Mouse (Mus musculus) NIH3T3 (cell line): ENCODE data around the gene Frem2.

Experiments
- DNase-seq: peaks from one replicate; pipeline ENCODE4 v3.0.0-alpha.2; 2012; ENCODE audit warnings: low read depth

Frem2 gene

GRCm38 (mm10) chr3:53555031-53555952 lies 101.9 kb downstream of the Frem2 start:
- DNase-seq: no peak

- DNase-seq: no peak
Observed at GRCm38 (mm10) chr3:53552691-53553090, 104.5 kb downstream of the Frem2 start.

GRCm38 (mm10) chr3:53532091-53532490 lies 125.1 kb downstream of the Frem2 start:
- no peak for DNase-seq

GRCm38 (mm10) chr3:53530305-53530704 lies 126.8 kb downstream of the Frem2 start:
- no peak for DNase-seq

- DNase-seq: peak; percentile 38
Observed at GRCm38 (mm10) chr3:53525737-53526136, 131.4 kb downstream of the Frem2 start.

- DNase-seq: no peak
Observed at GRCm38 (mm10) chr3:53522794-53523193, 134.4 kb downstream of the Frem2 start.

GRCm38 (mm10) chr3:53514221-53515065 lies 142.7 kb downstream of the Frem2 start:
- no peak for DNase-seq

- DNase-seq: no peak
Observed at GRCm38 (mm10) chr3:53513096-53513495, 144.1 kb downstream of the Frem2 start.

GRCm38 (mm10) chr3:53502428-53502827 lies 154.7 kb downstream of the Frem2 start:
- DNase-seq: peak; percentile 48

- no peak for DNase-seq
Observed at GRCm38 (mm10) chr3:53498351-53498905, 158.7 kb downstream of the Frem2 start.

- no peak for DNase-seq
Observed at GRCm38 (mm10) chr3:53488353-53488752, 168.8 kb downstream of the Frem2 start, which contains the start of gene Stoml3. Gene Stoml3, plus strand, starts transcription at chr3:53488653.

GRCm38 (mm10) chr3:53486996-53487576 lies 170.1 kb downstream of the Frem2 start:
- no peak for DNase-seq

GRCm38 (mm10) chr3:53486561-53486960 lies 170.6 kb downstream of the Frem2 start:
- DNase-seq: no peak

GRCm38 (mm10) chr3:53483414-53484059 lies 173.6 kb downstream of the Frem2 start:
- no peak for DNase-seq

GRCm38 (mm10) chr3:53478419-53479046 lies 178.6 kb downstream of the Frem2 start:
- DNase-seq: no peak

- no peak for DNase-seq
Observed at GRCm38 (mm10) chr3:53477468-53477867, 179.7 kb downstream of the Frem2 start.

- DNase-seq: peak; percentile 56
Observed at GRCm38 (mm10) chr3:53475889-53476288, 181.3 kb downstream of the Frem2 start.

GRCm38 (mm10) chr3:53474179-53474578 lies 183.0 kb downstream of the Frem2 start:
- DNase-seq: no peak

- no peak for DNase-seq
Observed at GRCm38 (mm10) chr3:53472061-53472460, 185.1 kb downstream of the Frem2 start.

- DNase-seq: no peak
Observed at GRCm38 (mm10) chr3:53469650-53470049, 187.5 kb downstream of the Frem2 start.

GRCm38 (mm10) chr3:53467356-53467755 lies 189.8 kb downstream of the Frem2 start:
- no peak for DNase-seq
